In genomic region chrX:143966249-143966648, GRCm38 (mm10) we compare ENCODE assay signal across 12 mouse cellular contexts. TPM values are rescaled to one million over a fixed set of nuclear protein-coding genes. Genes with fewer than 3 reads are reported as not detected.
DNase-seq lines count a peak whose midpoint lies in the region; ATAC-seq and TF ChIP-seq lines count a peak whose summit lies in the region.
"Had no signal": no experiment of that assay in that cellular context is flagged by ENCODE, and none has a peak within 500 bp of the region (broad histone marks: within the 10 kb centered on the region; RNA-seq: fewer than 3 reads in every experiment).

No protein-coding gene starts in this region.

- no peaks in the 10 kb centered on the region for H3K4me1 ChIP-seq in kidney, embryonic 14.5 days (ENCODE audit: control insufficient read depth, insufficient read depth, low read length)
- no peaks in the 10 kb centered on the region for H3K4me1 ChIP-seq in forebrain, postnatal 0 days (ENCODE audit: insufficient read depth)
- H3K4me1 ChIP-seq in midbrain, embryonic 15.5 days: no peaks in the 10 kb centered on the region
- H3K4me1 ChIP-seq: stomach, embryonic 15.5 days had no signal

- no peak overlapping the region for H3K4me3 ChIP-seq in kidney, embryonic 14.5 days (ENCODE audit: low read length)
- no peak overlapping the region for H3K4me3 ChIP-seq in forebrain, postnatal 0 days (ENCODE audit: low read depth, low read length)
- no peak overlapping the region for H3K4me3 ChIP-seq in midbrain, embryonic 15.5 days
- H3K4me3 ChIP-seq: stomach, embryonic 15.5 days had no signal

- H3K27me3 ChIP-seq in kidney, embryonic 14.5 days (ENCODE audit: control insufficient read depth, insufficient read depth, low read length): no peaks in the 10 kb centered on the region
- no peaks in the 10 kb centered on the region for H3K27me3 ChIP-seq in forebrain, postnatal 0 days (ENCODE audit: insufficient read depth, low read length)
- no peaks in the 10 kb centered on the region for H3K27me3 ChIP-seq in midbrain, embryonic 15.5 days (replicated peaks)
- H3K27me3 ChIP-seq: stomach, embryonic 15.5 days had no signal

- no peaks in the 10 kb centered on the region for H3K9me3 ChIP-seq in kidney, embryonic 14.5 days (ENCODE audit: control insufficient read depth, low read length)
- H3K9me3 ChIP-seq in forebrain, postnatal 0 days (ENCODE audit: low read length): no peaks in the 10 kb centered on the region
- no peaks in the 10 kb centered on the region for H3K9me3 ChIP-seq in midbrain, embryonic 15.5 days
- H3K9me3 ChIP-seq: stomach, embryonic 15.5 days had no signal

- no peak overlapping the region for H3K4me2 ChIP-seq in kidney, embryonic 14.5 days (replicated peaks; ENCODE audit: low read depth, low read length)
- no peak overlapping the region for H3K4me2 ChIP-seq in forebrain, postnatal 0 days (ENCODE audit: low read depth)
- no peak overlapping the region for H3K4me2 ChIP-seq in midbrain, embryonic 15.5 days
- H3K4me2 ChIP-seq: heart, embryonic 11.5 days; stomach, embryonic 15.5 days had no signal

- H3K27ac ChIP-seq in kidney, embryonic 14.5 days (ENCODE audit: low read depth, low read length): no peak overlapping the region
- no peak overlapping the region for H3K27ac ChIP-seq in forebrain, postnatal 0 days (ENCODE audit: low read depth, low read length)
- no peak overlapping the region for H3K27ac ChIP-seq in midbrain, embryonic 15.5 days
- H3K27ac ChIP-seq: stomach, embryonic 15.5 days had no signal

- H3K36me3 ChIP-seq in kidney, embryonic 14.5 days (ENCODE audit: control insufficient read depth, insufficient read depth, low read length): no peaks in the 10 kb centered on the region
- no peaks in the 10 kb centered on the region for H3K36me3 ChIP-seq in forebrain, postnatal 0 days (ENCODE audit: insufficient read depth)
- no peaks in the 10 kb centered on the region for H3K36me3 ChIP-seq in midbrain, embryonic 15.5 days (replicated peaks)
- H3K36me3 ChIP-seq: stomach, embryonic 15.5 days had no signal

- TF ChIP-seq CTCF in forebrain, postnatal 0 days (IDR thresholded peaks at IDR 0.05; ENCODE audit: low read depth): no peak

- WGBS in kidney, embryonic 14.5 days: 38% methylated on average over 6 of the region's 6 CpGs
- WGBS in forebrain, postnatal 0 days: 57% methylated on average over 6 of the region's 6 CpGs
- WGBS in midbrain, embryonic 15.5 days: 48% methylated on average over 6 of the region's 6 CpGs

- peak; percentile 99 for ATAC-seq in kidney, embryonic 14.5 days (ENCODE audit: low FRiP score, low TSS enrichment)
- peak; percentile 43 for ATAC-seq in forebrain, postnatal 0 days
- 0 out of 2 replicates have a peak, but pooled peaks have one; percentile 24 for ATAC-seq in midbrain, embryonic 15.5 days (replicated peaks)

- no peak overlapping the region for H3K9ac ChIP-seq in kidney, embryonic 14.5 days (ENCODE audit: low read depth, low read length)
- H3K9ac ChIP-seq in forebrain, postnatal 0 days: no peak overlapping the region
- H3K9ac ChIP-seq in midbrain, embryonic 15.5 days: no peak overlapping the region
- H3K9ac ChIP-seq: stomach, embryonic 15.5 days had no signal

- no peak for DNase-seq in kidney, postnatal 14 days
- peak; percentile 65 for DNase-seq in brain, adult 2 months (ENCODE audit: low read depth, low spot score)
- DNase-seq in forebrain, postnatal 0 days: no peak
- DNase-seq in layer of hippocampus, postnatal 10 days (ENCODE audit: low spot score in 2 of 2): no peak
- no peak for DNase-seq in urinary bladder, postnatal 14 days (ENCODE audit: low spot score)
- no peak for DNase-seq in thymus, postnatal 0 days (ENCODE audit: low spot score)
- DNase-seq: adrenal gland, postnatal 10 days; kidney, postnatal 36 days had no signal

RNA-seq across cellular contexts. Expression of gene Dcx, which starts 33.1 kb away (rescaled TPM):
- polyA plus RNA-seq in kidney, embryonic 14.5 days (2014; fragmentation: Nextera tagmentation; extraction: Ambion mirVana): 4.5 and 6.9 TPM in 2 replicates
- total RNA-seq in forebrain, postnatal 0 days (2014; rRNA removed): 334 and 422 TPM in 2 replicates
- 156 and 219 TPM in 2 replicates for polyA plus RNA-seq in forebrain, postnatal 0 days (2015; fragmentation: Nextera tagmentation; extraction: Ambion mirVana)
- 274 and 311 TPM in 2 replicates for polyA plus RNA-seq in midbrain, embryonic 15.5 days (2015; fragmentation: Nextera tagmentation; extraction: Ambion mirVana)
- total RNA-seq in layer of hippocampus, postnatal 10 days (2021): 100 to 1,000 TPM; 158 to 179 TPM
- 0.06 and 0.09 TPM in 2 replicates for polyA plus RNA-seq in thymus, postnatal 0 days (2015; fragmentation: Nextera tagmentation; extraction: Ambion mirVana)

Comparison
In these comparisons a context has a peak if more than half of its experiments do, and no peak if none do; other contexts are left out.
1. ATAC-seq: peak in every context shown above with its lines; median percentile 99 in kidney, embryonic 14.5 days; 43 in forebrain, postnatal 0 days; 24 in midbrain, embryonic 15.5 days.
2. RNA of gene Dcx, which starts 33.1 kb away (polyA plus RNA-seq): 274 to 311 TPM in midbrain, embryonic 15.5 days and 156 to 219 TPM in forebrain, postnatal 0 days; 4.5 to 6.9 TPM in kidney, embryonic 14.5 days and 0.06 to 0.09 TPM in thymus, postnatal 0 days; every median in the first group is over 10 times any median in the second.